Comparison of ENCODE assay signal across 8 mouse cellular contexts in genomic region chr7:143008996-143009665, GRCm38 (mm10). TPM values are rescaled to one million over a fixed set of nuclear protein-coding genes. Genes with fewer than 3 reads are reported as not detected.
A peak's percentile ranks its signal among the peaks of the same experiment; 100 is the strongest.
DNase-seq lines count a peak whose midpoint lies in the region; ATAC-seq lines count a peak whose summit lies in the region.

No protein-coding gene starts in this region.

- no peak overlapping the region for H3K9ac ChIP-seq in embryonic facial prominence, embryonic 15.5 days
- H3K9ac ChIP-seq in limb, embryonic 12.5 days (replicated peaks) = no peak overlapping the region; the same call in 1 of the 2 replicates
- H3K9ac ChIP-seq in neural tube, embryonic 11.5 days (ENCODE audit: low read length) = no peak overlapping the region

- peak overlapping the region; percentile 98 for H3K27ac ChIP-seq in embryonic facial prominence, embryonic 15.5 days (replicated peaks)
- peak overlapping the region; percentile 79 for H3K27ac ChIP-seq in hindbrain, embryonic 10.5 days
- peak overlapping the region; percentile 97 for H3K27ac ChIP-seq in limb, embryonic 12.5 days
- H3K27ac ChIP-seq in neural tube, embryonic 11.5 days (ENCODE audit: low read depth, low read length) = peak overlapping the region; percentile 44; the same call in 1 of the 2 replicates

- DNase-seq in hindbrain, embryonic 10.5 days (ENCODE audit: low spot score) = peak; percentile 26
- peak; percentile 56 for DNase-seq in neural tube, embryonic 11.5 days (ENCODE audit: low spot score)
- no peak for DNase-seq in layer of hippocampus, adult 11-12 months (ENCODE audit: low spot score)

- 43% methylated on average over 2 of the region's 4 CpGs for WGBS in embryonic facial prominence, embryonic 15.5 days
- WGBS in hindbrain, embryonic 10.5 days = 58% methylated on average over 3 of the region's 4 CpGs
- WGBS in limb, embryonic 12.5 days = 17% methylated on average over 3 of the region's 4 CpGs
- 45% methylated on average over 3 of the region's 4 CpGs for WGBS in neural tube, embryonic 11.5 days

- H3K27me3 ChIP-seq in erythroblast, embryonic 14.5 days (ENCODE audit: control insufficient read depth) = no peaks in the 10 kb centered on the region
- H3K27me3 ChIP-seq in embryonic facial prominence, embryonic 15.5 days = no peaks in the 10 kb centered on the region
- H3K27me3 ChIP-seq in hindbrain, embryonic 10.5 days (ENCODE audit: insufficient read depth, poor library complexity, severe bottlenecking) = no peaks in the 10 kb centered on the region
- H3K27me3 ChIP-seq in limb, embryonic 12.5 days = no peaks in the 10 kb centered on the region
- no peaks in the 10 kb centered on the region for H3K27me3 ChIP-seq in neural tube, embryonic 11.5 days (ENCODE audit: control insufficient read depth, insufficient read depth, low read length)

- H3K9me3 ChIP-seq in erythroblast, embryonic 14.5 days (ENCODE audit: control insufficient read depth, low read length) = no peaks in the 10 kb centered on the region
- H3K9me3 ChIP-seq in embryonic facial prominence, embryonic 15.5 days (replicated peaks) = no peaks in the 10 kb centered on the region
- no peaks in the 10 kb centered on the region for H3K9me3 ChIP-seq in hindbrain, embryonic 10.5 days
- H3K9me3 ChIP-seq in limb, embryonic 12.5 days = no peaks in the 10 kb centered on the region
- no peaks in the 10 kb centered on the region for H3K9me3 ChIP-seq in neural tube, embryonic 11.5 days (ENCODE audit: control insufficient read depth, low read length)

- no peak for ATAC-seq in erythroblast, adult 5-6 weeks (replicated peaks; ENCODE audit: low FRiP score, poor library complexity, severe bottlenecking)
- ATAC-seq in embryonic facial prominence, embryonic 15.5 days (ENCODE audit: insufficient number of reproducible peaks, low FRiP score, low TSS enrichment, low read depth) = peak; percentile 79
- ATAC-seq in limb, embryonic 12.5 days (ENCODE audit: insufficient number of reproducible peaks, insufficient read depth, low FRiP score, low TSS enrichment, low read depth) = peak; percentile 83
- no peak for ATAC-seq in neural tube, embryonic 11.5 days (ENCODE audit: insufficient read depth, low FRiP score, low TSS enrichment)
- no peak for ATAC-seq in activated CD4-positive, CD25-positive, alpha-beta regulatory T cell, adult 4 months

- peaks cover 87% of the 10 kb centered on the region for H3K4me1 ChIP-seq in erythroblast, embryonic 14.5 days (ENCODE audit: control insufficient read depth)
- H3K4me1 ChIP-seq in embryonic facial prominence, embryonic 15.5 days = peaks cover 43% of the 10 kb centered on the region
- peaks cover 56% of the 10 kb centered on the region for H3K4me1 ChIP-seq in hindbrain, embryonic 10.5 days (replicated peaks)
- H3K4me1 ChIP-seq in limb, embryonic 12.5 days (replicated peaks) = peaks cover 55% of the 10 kb centered on the region
- H3K4me1 ChIP-seq in neural tube, embryonic 11.5 days (ENCODE audit: control insufficient read depth, insufficient read depth, low read length) = 0 out of 2 replicates have a peak, but pooled peaks cover 5% of the 10 kb centered on the region

- 0 out of 2 replicates have a peak overlapping the region, but pooled peaks have one; percentile 21 for H3K4me2 ChIP-seq in embryonic facial prominence, embryonic 15.5 days (replicated peaks)
- peak overlapping the region; percentile 50 for H3K4me2 ChIP-seq in limb, embryonic 12.5 days
- no peak overlapping the region for H3K4me2 ChIP-seq in neural tube, embryonic 11.5 days (ENCODE audit: low read depth)

- H3K36me3 ChIP-seq in erythroblast, embryonic 14.5 days (ENCODE audit: control insufficient read depth) = peaks cover 62% of the 10 kb centered on the region
- H3K36me3 ChIP-seq in embryonic facial prominence, embryonic 15.5 days = no peaks in the 10 kb centered on the region
- no peaks in the 10 kb centered on the region for H3K36me3 ChIP-seq in hindbrain, embryonic 10.5 days
- no peaks in the 10 kb centered on the region for H3K36me3 ChIP-seq in limb, embryonic 12.5 days
- no peaks in the 10 kb centered on the region for H3K36me3 ChIP-seq in neural tube, embryonic 11.5 days (ENCODE audit: control insufficient read depth, insufficient read depth, low read length)

- peak overlapping the region; percentile 78 for H3K4me3 ChIP-seq in erythroblast, embryonic 14.5 days (replicated peaks)
- no peak overlapping the region for H3K4me3 ChIP-seq in embryonic facial prominence, embryonic 15.5 days (replicated peaks)
- no peak overlapping the region for H3K4me3 ChIP-seq in hindbrain, embryonic 10.5 days
- peak overlapping the region; percentile 13 for H3K4me3 ChIP-seq in limb, embryonic 12.5 days (replicated peaks)
- H3K4me3 ChIP-seq in neural tube, embryonic 11.5 days (ENCODE audit: low read depth, low read length) = no peak overlapping the region

RNA-seq across cellular contexts. Expression of gene Tspan32, which starts 4.3 kb away (rescaled TPM):
- 14.9 and 17.8 TPM in 2 replicates for polyA plus RNA-seq in erythroblast, embryonic 14.5 days (2012)
- total RNA-seq in erythroblast, adult 5-6 weeks (2015; ENCODE audit: low replicate concordance) = 77.4 and 78.8 TPM in 2 replicates
- total RNA-seq in erythroblast, adult 5-6 weeks (2017; ENCODE audit: low replicate concordance) = 55.2 and 79.5 TPM in 2 replicates
- 4.5 and 4.9 TPM in 2 replicates for polyA plus RNA-seq in embryonic facial prominence, embryonic 15.5 days (2015; fragmentation: Nextera tagmentation; extraction: Ambion mirVana)
- 5.2 and 6.1 TPM in 2 replicates for polyA plus RNA-seq in hindbrain, embryonic 10.5 days (2016; fragmentation: Nextera tagmentation; extraction: Ambion mirVana)
- 2.2 and 2.8 TPM in 2 replicates for polyA plus RNA-seq in limb, embryonic 12.5 days (2016; fragmentation: Nextera tagmentation; extraction: Ambion mirVana)
- 4.4 and 4.6 TPM in 2 replicates for polyA plus RNA-seq in neural tube, embryonic 11.5 days (2014; fragmentation: Nextera tagmentation; extraction: Ambion mirVana)
- 100 to 1,000 TPM; 419 to 490 TPM for polyA plus RNA-seq in activated CD4-positive, CD25-positive, alpha-beta regulatory T cell, adult 4 months (2017; shearing (Covaris generic))

RNA-seq across cellular contexts. Expression of gene Ascl2, which starts 40.1 kb away (rescaled TPM):
- polyA plus RNA-seq in erythroblast, embryonic 14.5 days (2012) = 0.05 TPM in 1 of 2 replicates, not detected in the other
- not detected in 2 replicates for total RNA-seq in erythroblast, adult 5-6 weeks (2015; ENCODE audit: low replicate concordance)
- total RNA-seq in erythroblast, adult 5-6 weeks (2017; ENCODE audit: low replicate concordance) = not detected in 2 replicates
- 2.0 and 2.1 TPM in 2 replicates for polyA plus RNA-seq in embryonic facial prominence, embryonic 15.5 days (2015; fragmentation: Nextera tagmentation; extraction: Ambion mirVana)
- 0.46 and 0.78 TPM in 2 replicates for polyA plus RNA-seq in hindbrain, embryonic 10.5 days (2016; fragmentation: Nextera tagmentation; extraction: Ambion mirVana)
- 0.42 and 1.1 TPM in 2 replicates for polyA plus RNA-seq in limb, embryonic 12.5 days (2016; fragmentation: Nextera tagmentation; extraction: Ambion mirVana)
- polyA plus RNA-seq in neural tube, embryonic 11.5 days (2014; fragmentation: Nextera tagmentation; extraction: Ambion mirVana) = 0.31 and 0.66 TPM in 2 replicates
- under 1 TPM in 1 of 2 experiments, not detected in 1; 0.29 TPM for polyA plus RNA-seq in activated CD4-positive, CD25-positive, alpha-beta regulatory T cell, adult 4 months (2017; shearing (Covaris generic))

RNA-seq across cellular contexts. Expression of gene Cd81, which starts 43.4 kb away (rescaled TPM):
- polyA plus RNA-seq in erythroblast, embryonic 14.5 days (2012) = 5.9 and 6.3 TPM in 2 replicates
- 59.4 and 65.9 TPM in 2 replicates for total RNA-seq in erythroblast, adult 5-6 weeks (2015; ENCODE audit: low replicate concordance)
- total RNA-seq in erythroblast, adult 5-6 weeks (2017; ENCODE audit: low replicate concordance) = 40.8 and 80.4 TPM in 2 replicates
- 576 and 606 TPM in 2 replicates for polyA plus RNA-seq in embryonic facial prominence, embryonic 15.5 days (2015; fragmentation: Nextera tagmentation; extraction: Ambion mirVana)
- 238 and 265 TPM in 2 replicates for polyA plus RNA-seq in hindbrain, embryonic 10.5 days (2016; fragmentation: Nextera tagmentation; extraction: Ambion mirVana)
- 331 and 337 TPM in 2 replicates for polyA plus RNA-seq in limb, embryonic 12.5 days (2016; fragmentation: Nextera tagmentation; extraction: Ambion mirVana)
- 282 and 291 TPM in 2 replicates for polyA plus RNA-seq in neural tube, embryonic 11.5 days (2014; fragmentation: Nextera tagmentation; extraction: Ambion mirVana)
- polyA plus RNA-seq in activated CD4-positive, CD25-positive, alpha-beta regulatory T cell, adult 4 months (2017; shearing (Covaris generic)) = 100 to 1,000 TPM; 155 to 235 TPM

RNA-seq across cellular contexts. Expression of gene Tssc4, which starts 59.9 kb away (rescaled TPM):
- polyA plus RNA-seq in erythroblast, embryonic 14.5 days (2012) = 19.7 and 23.4 TPM in 2 replicates
- 1.3 and 11.1 TPM in 2 replicates for total RNA-seq in erythroblast, adult 5-6 weeks (2015; ENCODE audit: low replicate concordance)
- 5.3 and 16.4 TPM in 2 replicates for total RNA-seq in erythroblast, adult 5-6 weeks (2017; ENCODE audit: low replicate concordance)
- 104 TPM in 2 replicates for polyA plus RNA-seq in embryonic facial prominence, embryonic 15.5 days (2015; fragmentation: Nextera tagmentation; extraction: Ambion mirVana)
- polyA plus RNA-seq in hindbrain, embryonic 10.5 days (2016; fragmentation: Nextera tagmentation; extraction: Ambion mirVana) = 130 and 134 TPM in 2 replicates
- 116 and 121 TPM in 2 replicates for polyA plus RNA-seq in limb, embryonic 12.5 days (2016; fragmentation: Nextera tagmentation; extraction: Ambion mirVana)
- polyA plus RNA-seq in neural tube, embryonic 11.5 days (2014; fragmentation: Nextera tagmentation; extraction: Ambion mirVana) = 68.8 and 70.2 TPM in 2 replicates
- 10 to 100 TPM; 22.8 to 50.7 TPM for polyA plus RNA-seq in activated CD4-positive, CD25-positive, alpha-beta regulatory T cell, adult 4 months (2017; shearing (Covaris generic))

Comparison
In these comparisons a context has a peak if more than half of its experiments do, and no peak if none do; other contexts are left out.
1. H3K4me3 ChIP-seq: peak in erythroblast, embryonic 14.5 days (single experiment) and limb, embryonic 12.5 days (single experiment); none in embryonic facial prominence, embryonic 15.5 days (single experiment), hindbrain, embryonic 10.5 days (single experiment) and neural tube, embryonic 11.5 days (single experiment).
2. ATAC-seq: peak in embryonic facial prominence, embryonic 15.5 days (single experiment) and limb, embryonic 12.5 days (single experiment); none in erythroblast, adult 5-6 weeks (single experiment), neural tube, embryonic 11.5 days (single experiment) and activated CD4-positive, CD25-positive, alpha-beta regulatory T cell, adult 4 months (single experiment).
3. H3K27ac ChIP-seq: peak in every context shown above with its lines; median percentile 98 in embryonic facial prominence, embryonic 15.5 days; 97 in limb, embryonic 12.5 days; 79 in hindbrain, embryonic 10.5 days; 44 in neural tube, embryonic 11.5 days.
4. RNA of gene Tspan32, which starts 4.3 kb away (polyA plus RNA-seq): 419 to 490 TPM in activated CD4-positive, CD25-positive, alpha-beta regulatory T cell, adult 4 months; 14.9 to 17.8 TPM in erythroblast, embryonic 14.5 days, 5.2 to 6.1 TPM in hindbrain, embryonic 10.5 days, 4.5 to 4.9 TPM in embryonic facial prominence, embryonic 15.5 days, 4.4 to 4.6 TPM in neural tube, embryonic 11.5 days and 2.2 to 2.8 TPM in limb, embryonic 12.5 days; every median in the first group is over 10 times any median in the second.
5. RNA of gene Cd81, which starts 43.4 kb away (polyA plus RNA-seq): 576 to 606 TPM in embryonic facial prominence, embryonic 15.5 days, 331 to 337 TPM in limb, embryonic 12.5 days, 282 to 291 TPM in neural tube, embryonic 11.5 days, 238 to 265 TPM in hindbrain, embryonic 10.5 days and 155 to 235 TPM in activated CD4-positive, CD25-positive, alpha-beta regulatory T cell, adult 4 months; 5.9 to 6.3 TPM in erythroblast, embryonic 14.5 days; every median in the first group is over 10 times any median in the second.